Mouse (Mus musculus): ENCODE results near the gene Clcnka. TPM values are rescaled to one million over a fixed set of nuclear protein-coding genes. Genes with fewer than 3 reads are reported as not detected.

Gene Clcnka
- not detected in 2 replicates for polyA plus RNA-seq (2012)

DNA sequence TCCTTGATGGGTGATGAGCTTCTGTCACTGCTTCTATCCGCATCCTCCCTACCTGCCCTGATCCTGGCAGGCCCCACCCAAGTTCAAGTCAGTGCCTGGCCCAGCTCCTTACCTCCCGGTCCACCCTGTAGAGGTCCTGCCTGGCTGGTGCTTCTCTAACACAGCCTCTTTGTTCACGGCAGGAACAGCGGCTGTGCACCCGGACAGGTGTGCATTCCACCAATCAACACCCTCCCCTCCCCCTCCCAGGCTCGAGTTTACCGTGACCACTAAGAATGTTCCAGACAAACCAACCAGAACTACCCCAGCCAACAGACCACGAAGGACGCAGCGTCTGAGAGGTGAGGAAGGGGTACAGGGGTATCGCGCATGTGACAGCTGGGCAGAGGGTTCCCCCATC lies at the start of gene Clcnka:
Clcnka (minus strand) TSS at position 180 of the 400 bp plus-strand sequence.
- Histone ChIP-seq H3K27me3 (ENCODE audit: control insufficient read depth) (no peaks in the 10 kb centered on the region), H3K9me3 (ENCODE audit: control insufficient read depth, low read length) (no peaks in the 10 kb centered on the region), H3K4me3 (replicated peaks) (no peak within 1 kb of the TSS), H3K36me3 (ENCODE audit: control insufficient read depth) (no peaks in the 10 kb centered on the region), H3K4me1 (ENCODE audit: control insufficient read depth) (no peaks in the 10 kb centered on the region)
- TF ChIP-seq GATA1 (IDR thresholded peaks at IDR 0.05; ENCODE audit: low read length) (no peak), TAL1 (IDR thresholded peaks at IDR 0.05; ENCODE audit: low read length) (no peak)

DNA sequence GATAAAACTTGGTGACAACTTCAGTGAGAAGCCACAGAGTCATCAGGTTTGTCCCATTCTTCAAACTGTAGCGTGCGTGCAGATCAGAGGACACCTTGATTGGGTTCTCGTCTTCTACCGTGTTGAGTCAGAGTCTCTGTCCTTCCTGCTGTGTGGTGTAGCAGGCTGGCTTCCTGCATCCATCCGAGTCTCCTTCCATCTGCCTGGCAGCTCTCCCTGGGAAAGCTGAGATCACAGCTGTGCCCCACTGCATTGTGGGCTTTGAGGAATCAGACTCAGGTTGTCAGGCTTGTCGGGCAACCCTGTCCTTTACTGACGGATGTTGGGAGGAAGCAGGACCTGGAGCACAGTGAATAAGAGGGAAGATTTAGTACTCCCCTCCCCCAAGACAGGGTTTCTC lies 47.7 kb upstream of the Clcnka start:
- Histone ChIP-seq H3K4me1 (ENCODE audit: control insufficient read depth) (peaks cover 28% of the 10 kb centered on the region), H3K9me3 (ENCODE audit: control insufficient read depth, low read length) (no peaks in the 10 kb centered on the region), H3K36me3 (ENCODE audit: control insufficient read depth) (peaks cover 24% of the 10 kb centered on the region), H3K27me3 (ENCODE audit: control insufficient read depth) (no peaks in the 10 kb centered on the region; the same call in 1 of the 2 replicates), H3K4me3 (replicated peaks) (no peak overlapping the region)
- no peak for TF ChIP-seq GATA1 (IDR thresholded peaks at IDR 0.05; ENCODE audit: low read length)

DNA sequence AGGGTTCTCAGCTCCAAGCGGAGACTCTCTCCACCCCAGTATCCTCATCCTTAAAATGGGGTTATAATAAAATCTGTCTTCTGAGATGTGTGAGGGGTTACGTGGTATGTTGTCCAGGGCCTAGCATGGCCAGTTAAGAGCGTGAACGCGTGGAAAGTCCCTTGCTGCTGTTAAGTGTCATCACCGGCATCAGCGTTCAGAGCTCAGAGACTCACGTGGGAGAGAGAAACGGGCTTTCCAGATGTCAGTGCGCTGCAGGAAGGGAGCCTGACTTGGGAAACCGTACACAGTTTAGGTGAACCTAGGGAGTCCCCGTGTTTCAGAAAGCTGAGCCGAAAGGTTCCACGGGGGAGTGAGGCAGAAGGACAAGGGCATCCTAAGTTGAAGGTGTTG lies 46.8 kb upstream of the Clcnka start:
- TF ChIP-seq TAL1 (IDR thresholded peaks at IDR 0.05; ENCODE audit: low read length) (no peak), GATA1 (IDR thresholded peaks at IDR 0.05; ENCODE audit: low read length) (no peak)
- Histone ChIP-seq H3K4me1 (ENCODE audit: control insufficient read depth) (peaks cover 28% of the 10 kb centered on the region), H3K27me3 (ENCODE audit: control insufficient read depth) (no peaks in the 10 kb centered on the region; the same call in 1 of the 2 replicates), H3K36me3 (ENCODE audit: control insufficient read depth) (peaks cover 24% of the 10 kb centered on the region), H3K9me3 (ENCODE audit: control insufficient read depth, low read length) (no peaks in the 10 kb centered on the region), H3K4me3 (replicated peaks) (peak overlapping the region; percentile 95)

DNA sequence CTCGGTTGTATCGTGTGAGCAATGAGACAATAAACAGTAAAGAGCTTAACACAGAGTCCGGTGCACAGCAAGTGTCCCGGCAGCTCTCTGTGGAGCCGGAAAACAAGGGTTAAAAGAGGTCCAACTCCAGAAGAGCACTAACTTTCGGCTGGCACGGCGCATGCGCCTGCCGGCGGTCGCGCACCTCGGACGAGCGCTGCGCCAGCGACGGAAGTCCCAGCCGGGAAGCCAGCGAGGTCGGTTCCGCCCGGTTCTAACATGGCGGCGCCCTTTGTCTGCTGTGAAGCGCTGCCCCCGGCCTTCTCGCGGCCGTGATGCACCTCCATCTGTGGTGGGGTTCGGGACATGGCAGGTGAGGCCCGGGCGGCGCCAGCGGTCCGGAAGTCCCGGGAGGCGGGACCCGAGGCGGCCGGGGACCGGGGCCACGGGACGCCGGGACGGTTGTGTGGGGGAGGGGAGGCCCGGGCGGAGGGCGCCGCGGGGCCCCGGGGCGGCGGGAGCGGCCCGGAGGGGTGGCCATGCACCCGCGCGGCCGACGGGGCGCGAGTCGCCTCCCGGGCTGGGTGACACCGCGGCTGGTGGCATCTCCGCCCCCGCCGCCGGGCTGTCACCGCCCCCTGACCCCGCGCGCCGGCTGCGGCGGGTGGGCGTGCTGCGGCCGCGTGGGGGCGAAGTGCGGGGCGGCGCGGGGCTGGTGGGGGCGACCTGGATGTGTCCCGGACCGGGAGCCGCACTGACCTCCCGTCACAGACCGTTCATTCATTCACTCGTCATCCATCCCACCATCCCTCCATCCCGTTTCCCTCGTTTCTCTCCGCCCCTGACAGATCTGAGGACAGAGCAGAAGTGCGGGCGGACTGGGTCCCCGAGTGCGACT lies 46.2 kb upstream of the Clcnka start, which contains the start of gene Zbtb17:
Zbtb17 (plus strand) TSS at position 204 of the 877 bp plus-strand sequence.
- Histone ChIP-seq H3K9me3 (ENCODE audit: control insufficient read depth, low read length) (no peaks in the 10 kb centered on the region), H3K4me3 (replicated peaks) (peak within 1 kb of the TSS; percentile 95), H3K27me3 (ENCODE audit: control insufficient read depth) (no peaks in the 10 kb centered on the region; the same call in 1 of the 2 replicates), H3K36me3 (ENCODE audit: control insufficient read depth) (peaks cover 21% of the 10 kb centered on the region), H3K4me1 (ENCODE audit: control insufficient read depth) (peaks cover 27% of the 10 kb centered on the region)
- no peak for TF ChIP-seq GATA1 (IDR thresholded peaks at IDR 0.05; ENCODE audit: low read length)
- no peak for TF ChIP-seq TAL1 (IDR thresholded peaks at IDR 0.05; ENCODE audit: low read length)

DNA sequence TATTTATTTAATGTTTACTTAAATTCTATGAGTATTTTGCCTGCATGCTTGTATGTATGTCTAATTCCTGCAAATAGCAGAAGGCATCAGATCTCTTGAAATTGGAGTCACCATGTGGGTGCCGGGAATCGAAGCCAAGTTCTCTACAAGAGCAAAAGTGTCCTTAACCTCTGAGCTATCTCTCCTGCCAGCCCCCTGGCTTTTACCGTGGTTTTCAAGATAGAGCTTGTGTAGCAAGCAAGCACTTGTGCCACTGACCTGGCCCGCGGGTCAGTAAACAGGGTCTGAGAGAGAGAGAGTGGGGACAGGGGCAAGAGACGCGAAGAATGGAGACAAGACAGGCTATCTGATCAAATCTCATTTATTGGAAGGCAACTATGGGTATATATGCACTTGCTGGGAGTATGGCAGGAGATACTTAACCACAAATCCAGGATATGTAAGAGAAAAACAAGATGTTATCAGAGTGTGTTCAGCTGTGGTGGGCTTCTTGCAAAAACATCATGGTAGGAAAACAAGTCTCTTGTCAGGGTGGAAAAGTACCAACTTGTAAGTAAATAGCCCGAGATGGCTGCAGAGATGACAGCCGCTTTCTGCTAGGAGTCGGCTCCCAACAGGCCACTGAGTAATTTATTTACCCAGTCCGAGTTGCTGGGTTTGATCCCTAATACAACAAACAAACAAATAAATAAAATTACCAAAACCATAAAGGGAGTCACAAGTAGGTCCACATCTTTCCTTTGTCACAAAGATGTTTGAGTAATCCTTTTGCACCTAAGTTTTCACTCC lies 45.3 kb upstream of the Clcnka start:
- H3K27me3 ChIP-seq (ENCODE audit: control insufficient read depth), result no peaks in the 10 kb centered on the region; the same call in 1 of the 2 replicates
- H3K36me3 ChIP-seq (ENCODE audit: control insufficient read depth), result peaks cover 13% of the 10 kb centered on the region
- TF ChIP-seq GATA1 (IDR thresholded peaks at IDR 0.05; ENCODE audit: low read length) (no peak), TAL1 (IDR thresholded peaks at IDR 0.05; ENCODE audit: low read length) (no peak)
- peak overlapping the region; percentile 95 for H3K4me3 ChIP-seq (replicated peaks)
- H3K9me3 ChIP-seq (ENCODE audit: control insufficient read depth, low read length), result no peaks in the 10 kb centered on the region
- peaks cover 27% of the 10 kb centered on the region for H3K4me1 ChIP-seq (ENCODE audit: control insufficient read depth)

DNA sequence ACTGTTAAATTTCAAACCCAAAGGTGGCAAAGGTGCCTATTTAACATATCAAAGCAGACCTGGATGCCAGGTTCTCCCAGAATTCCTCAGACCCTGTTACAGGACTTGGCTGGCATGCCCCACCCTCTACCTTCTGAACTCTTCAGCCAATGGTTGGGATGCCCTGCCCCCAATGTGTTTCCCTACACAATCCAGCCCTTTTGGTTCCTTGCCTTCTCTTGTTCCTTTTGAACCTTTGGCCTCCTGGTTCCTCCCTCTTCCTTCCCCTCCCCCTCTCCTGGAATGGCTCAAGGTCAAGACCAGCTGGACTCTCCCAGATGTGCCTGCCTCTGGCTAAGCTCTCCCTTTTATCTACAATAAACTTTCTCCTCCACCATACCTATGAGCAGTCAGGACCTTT lies 42.4 kb upstream of the Clcnka start:
- no peaks in the 10 kb centered on the region; the same call in 1 of the 2 replicates for H3K27me3 ChIP-seq (ENCODE audit: control insufficient read depth)
- H3K9me3 ChIP-seq (ENCODE audit: control insufficient read depth, low read length), result no peaks in the 10 kb centered on the region
- H3K36me3 ChIP-seq (ENCODE audit: control insufficient read depth), result no peaks in the 10 kb centered on the region
- TF ChIP-seq GATA1 (IDR thresholded peaks at IDR 0.05; ENCODE audit: low read length) (no peak), TAL1 (IDR thresholded peaks at IDR 0.05; ENCODE audit: low read length) (no peak)
- no peak overlapping the region for H3K4me3 ChIP-seq (replicated peaks)
- peaks cover 21% of the 10 kb centered on the region for H3K4me1 ChIP-seq (ENCODE audit: control insufficient read depth)

DNA sequence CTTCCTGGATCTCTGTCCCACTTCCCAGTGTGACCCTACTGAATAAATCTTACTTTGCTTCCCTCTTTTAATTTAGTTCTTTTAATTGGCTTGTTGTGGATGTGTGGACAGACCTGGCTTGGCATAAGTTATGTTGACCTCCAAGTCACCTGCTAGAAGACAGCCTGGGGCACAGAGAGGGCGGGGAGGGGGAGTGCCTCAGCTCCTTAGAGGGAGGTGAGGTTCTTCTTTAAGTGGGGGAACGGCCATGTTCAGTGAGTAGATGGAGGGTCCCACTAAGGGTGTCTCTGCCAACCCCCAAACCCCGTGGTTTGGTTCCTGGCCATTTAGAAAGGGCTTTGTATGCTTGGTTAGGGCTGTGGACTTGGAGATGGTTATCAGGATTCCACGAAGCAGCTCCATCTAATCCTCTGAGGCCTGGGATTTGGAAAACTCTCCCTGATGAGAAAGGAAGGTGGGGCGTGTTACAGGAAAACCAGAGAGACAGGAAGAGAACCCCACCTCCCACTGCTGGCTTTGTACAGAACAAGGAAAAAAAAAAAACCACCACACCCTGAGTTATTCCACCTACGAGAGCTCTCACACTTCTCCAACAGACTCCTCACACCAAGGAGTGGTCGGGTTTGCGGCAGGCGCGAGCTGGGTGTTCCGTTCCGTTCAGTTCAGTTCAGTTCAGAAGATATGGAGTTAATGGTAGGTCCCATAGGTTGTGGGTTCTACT lies 40.7 kb upstream of the Clcnka start:
- Histone ChIP-seq H3K36me3 (ENCODE audit: control insufficient read depth) (no peaks in the 10 kb centered on the region), H3K4me1 (ENCODE audit: control insufficient read depth) (peaks cover 10% of the 10 kb centered on the region), H3K27me3 (ENCODE audit: control insufficient read depth) (no peaks in the 10 kb centered on the region; the same call in 1 of the 2 replicates), H3K4me3 (replicated peaks) (no peak overlapping the region), H3K9me3 (ENCODE audit: control insufficient read depth, low read length) (no peaks in the 10 kb centered on the region)
- TF ChIP-seq TAL1 (IDR thresholded peaks at IDR 0.05; ENCODE audit: low read length), result no peak
- no peak for TF ChIP-seq GATA1 (IDR thresholded peaks at IDR 0.05; ENCODE audit: low read length)

DNA sequence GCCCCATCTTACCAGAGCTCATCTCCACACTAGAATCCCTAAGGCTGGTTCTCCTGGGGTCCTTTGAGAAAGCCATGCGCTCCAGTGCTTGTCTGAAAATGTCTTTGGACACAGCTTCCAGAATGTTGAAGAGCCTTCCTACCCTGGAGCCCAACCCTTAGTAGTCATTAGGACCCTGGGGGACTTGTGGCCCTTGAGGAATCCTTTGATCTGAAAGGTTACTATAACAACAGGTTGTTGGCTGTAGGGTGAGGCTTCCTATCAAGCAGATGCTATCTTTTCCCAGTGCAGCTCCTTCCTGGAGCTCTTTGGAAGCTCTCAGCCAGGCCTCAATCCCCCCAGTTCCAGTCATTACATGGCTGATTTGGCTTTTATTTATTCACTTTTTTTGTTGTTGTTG lies 37.5 kb upstream of the Clcnka start, which contains the start of gene Srarp:
Srarp (minus strand) TSS at position 132 of the 400 bp plus-strand sequence.
- TF ChIP-seq GATA1 (IDR thresholded peaks at IDR 0.05; ENCODE audit: low read length) (no peak), TAL1 (IDR thresholded peaks at IDR 0.05; ENCODE audit: low read length) (no peak)

More for the DNA sequence above, 37.5 kb upstream of the Clcnka start, which contains the start of gene Srarp:
- H3K36me3 ChIP-seq (ENCODE audit: control insufficient read depth), result no peaks in the 10 kb centered on the region
- H3K27me3 ChIP-seq (ENCODE audit: control insufficient read depth), result no peaks in the 10 kb centered on the region
- no peaks in the 10 kb centered on the region for H3K9me3 ChIP-seq (ENCODE audit: control insufficient read depth, low read length)
- peaks cover 2% of the 10 kb centered on the region; the same call in 1 of the 2 replicates for H3K4me1 ChIP-seq (ENCODE audit: control insufficient read depth)
- H3K4me3 ChIP-seq (replicated peaks), result no peak within 1 kb of the TSS

Measured in erythroblast, embryonic 14.5 days (primary cell).